Mouse (Mus musculus): ENCODE data around the gene Mettl17.

Gene Mettl17

GRCm38 (mm10) chr14:51896019-51896418 lies 11.4 kb downstream of the Mettl17 start:
- no peak for DNase-seq (ENCODE audit: extremely low read depth, low read depth, low spot score)

GRCm38 (mm10) chr14:51896539-51897170 lies 12.0 kb downstream of the Mettl17 start:
- no peak for DNase-seq (ENCODE audit: extremely low read depth, low read depth, low spot score)

GRCm38 (mm10) chr14:51899351-51899750 lies 14.7 kb downstream of the Mettl17 start:
- no peak for DNase-seq (ENCODE audit: extremely low read depth, low read depth, low spot score)

GRCm38 (mm10) chr14:51902806-51903710 lies 18.4 kb downstream of the Mettl17 start:
- no peak for DNase-seq (ENCODE audit: extremely low read depth, low read depth, low spot score)

GRCm38 (mm10) chr14:51903782-51904181 lies 19.1 kb downstream of the Mettl17 start:
- no peak for DNase-seq (ENCODE audit: extremely low read depth, low read depth, low spot score)

- no peak for DNase-seq (ENCODE audit: extremely low read depth, low read depth, low spot score)
Observed at GRCm38 (mm10) chr14:51904706-51905105, 20.1 kb downstream of the Mettl17 start.

- no peak for DNase-seq (ENCODE audit: extremely low read depth, low read depth, low spot score)
Observed at GRCm38 (mm10) chr14:51906102-51906501, 21.5 kb downstream of the Mettl17 start.

GRCm38 (mm10) chr14:51911301-51911700 lies 26.7 kb downstream of the Mettl17 start:
- no peak for DNase-seq (ENCODE audit: extremely low read depth, low read depth, low spot score)

GRCm38 (mm10) chr14:51912391-51913061 lies 27.9 kb downstream of the Mettl17 start:
- no peak for DNase-seq (ENCODE audit: extremely low read depth, low read depth, low spot score)

GRCm38 (mm10) chr14:51913062-51913959 lies 28.7 kb downstream of the Mettl17 start:
- DNase-seq (ENCODE audit: extremely low read depth, low read depth, low spot score) = no peak

GRCm38 (mm10) chr14:51913960-51914762 lies 29.5 kb downstream of the Mettl17 start, which contains the start of gene Ndrg2:
Gene Ndrg2, minus strand, starts transcription at chr14:51914158.
- DNase-seq (ENCODE audit: extremely low read depth, low read depth, low spot score) = no peak

GRCm38 (mm10) chr14:51915030-51915429 lies 30.4 kb downstream of the Mettl17 start:
- DNase-seq (ENCODE audit: extremely low read depth, low read depth, low spot score) = no peak

GRCm38 (mm10) chr14:51916539-51916938 lies 31.9 kb downstream of the Mettl17 start:
- DNase-seq (ENCODE audit: extremely low read depth, low read depth, low spot score) = no peak

GRCm38 (mm10) chr14:51918125-51918524 lies 33.5 kb downstream of the Mettl17 start, which contains the start of gene Tppp2:
Gene Tppp2, plus strand, starts transcription at chr14:51918425.
- DNase-seq (ENCODE audit: extremely low read depth, low read depth, low spot score) = no peak

GRCm38 (mm10) chr14:51918966-51919365 lies 34.3 kb downstream of the Mettl17 start:
- no peak for DNase-seq (ENCODE audit: extremely low read depth, low read depth, low spot score)

- DNase-seq (ENCODE audit: extremely low read depth, low read depth, low spot score) = no peak
Observed at GRCm38 (mm10) chr14:51921759-51922570, 37.3 kb downstream of the Mettl17 start.

- no peak for DNase-seq (ENCODE audit: extremely low read depth, low read depth, low spot score)
Observed at GRCm38 (mm10) chr14:51922571-51922865, 37.9 kb downstream of the Mettl17 start, which contains the start of gene Rnase13. Gene Rnase13, minus strand, starts transcription at chr14:51922773.

GRCm38 (mm10) chr14:51922910-51923309 lies 38.3 kb downstream of the Mettl17 start:
- no peak for DNase-seq (ENCODE audit: extremely low read depth, low read depth, low spot score)

- no peak for DNase-seq (ENCODE audit: extremely low read depth, low read depth, low spot score)
Observed at GRCm38 (mm10) chr14:51923492-51923891, 38.9 kb downstream of the Mettl17 start.
